Mouse (Mus musculus): ENCODE data around the gene Desi2. TPM values are rescaled to one million over a fixed set of nuclear protein-coding genes. Genes with fewer than 3 reads are reported as not detected.
"Not testable (repeated sequence)": the region's sequence is repeated elsewhere in the genome, so short reads cannot be mapped to it uniquely, and the experiment has no call there.

The Desi2 gene
- polyA plus RNA-seq, 1 experiment from 2014 or later: 19.9 TPM

DNA sequence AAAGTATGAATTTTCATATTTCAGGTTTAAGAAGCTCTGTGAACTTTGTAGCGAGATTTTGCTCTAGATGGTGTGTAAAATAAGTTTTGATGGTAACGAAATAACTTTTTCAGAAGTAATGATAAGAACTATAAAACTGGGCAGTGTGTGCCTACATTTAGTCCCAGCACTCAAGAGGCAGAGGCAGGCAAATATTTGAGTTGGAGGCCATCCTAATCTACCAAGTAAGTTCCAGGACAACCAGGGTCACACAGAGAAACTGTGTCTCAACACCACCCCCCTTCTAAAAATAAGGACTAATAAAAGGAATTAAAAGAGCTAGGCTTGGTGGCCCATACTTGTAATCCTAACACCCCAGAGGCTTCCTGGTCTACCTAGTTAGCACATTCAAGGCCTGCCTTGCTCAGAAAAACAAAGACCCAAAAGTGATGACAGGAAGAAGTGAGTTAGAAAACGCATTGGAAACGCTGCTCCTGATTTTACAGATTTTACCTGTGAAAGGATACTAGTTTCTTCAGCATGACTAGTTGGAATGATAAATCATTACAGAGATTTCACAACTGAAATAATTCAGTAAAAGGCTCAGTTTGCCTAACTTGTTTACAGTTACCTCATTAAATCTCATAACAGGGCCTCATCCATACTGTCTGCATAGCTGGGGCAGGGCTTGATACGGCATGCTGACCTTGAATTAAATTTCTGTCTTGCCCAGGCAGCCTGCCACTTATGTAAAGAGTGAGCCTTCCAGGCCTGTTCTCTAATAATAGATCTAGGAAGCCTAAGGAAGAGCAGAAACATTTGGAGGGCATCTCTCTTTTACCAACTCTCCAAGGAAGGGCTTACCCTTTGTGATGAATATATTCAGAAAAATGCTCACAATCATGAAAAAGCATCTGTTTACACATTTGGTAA lies 32.2 kb downstream of the Desi2 start:
- H3K4me3 ChIP-seq (replicated peaks): no peak overlapping the region
- H3K4me1 ChIP-seq: no peaks in the 10 kb centered on the region
- H3K36me3 ChIP-seq (replicated peaks): no peaks in the 10 kb centered on the region
- no peak overlapping the region for H3K9ac ChIP-seq
- H3K27me3 ChIP-seq: no peaks in the 10 kb centered on the region
- WGBS: 88% methylated on average over 5 of the region's 5 CpGs
- H3K4me2 ChIP-seq: no peak overlapping the region
- peaks cover 3% of the 10 kb centered on the region; the same call in 1 of the 2 replicates for H3K9me3 ChIP-seq
- no peak overlapping the region for H3K27ac ChIP-seq
- ATAC-seq (ENCODE audit: low FRiP score): no peak

- H3K4me2 ChIP-seq; H3K9ac ChIP-seq; H3K4me1 ChIP-seq; ATAC-seq (ENCODE audit: low FRiP score); H3K27ac ChIP-seq; H3K4me3 ChIP-seq (replicated peaks); H3K27me3 ChIP-seq: not testable (repeated sequence)
- Histone ChIP-seq H3K9me3 (peaks cover 32% of the 10 kb centered on the region), H3K36me3 (replicated peaks) (peaks cover 22% of the 10 kb centered on the region)
- WGBS: 97% methylated on average over 4 of the region's 4 CpGs
Measured at GRCm38 (mm10) chr1:178228888-178229287, 41.7 kb downstream of the Desi2 start.

DNA sequence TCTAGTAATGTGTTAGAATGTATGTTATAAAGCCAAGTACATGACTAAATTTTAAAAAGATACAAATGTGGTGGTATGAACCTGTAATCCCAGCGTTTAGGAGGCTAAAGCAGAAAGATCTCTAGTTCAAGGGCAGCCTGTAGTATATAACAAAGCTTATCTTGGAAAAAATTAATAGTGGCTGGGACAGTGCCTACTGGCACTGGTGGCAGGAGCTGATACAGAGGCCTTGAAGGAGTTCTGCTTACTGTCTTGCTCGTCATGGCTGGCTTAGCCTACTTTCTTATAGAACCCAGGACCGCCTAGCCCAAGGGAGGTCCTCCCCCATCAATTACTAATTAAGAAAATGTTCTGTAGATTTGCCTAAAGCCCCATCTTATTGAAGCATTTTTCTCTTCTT lies 46.9 kb downstream of the Desi2 start:
- 92% methylated on average over 3 of the region's 3 CpGs for WGBS
- no peaks in the 10 kb centered on the region for H3K4me1 ChIP-seq

GRCm38 (mm10) chr1:178235919-178236466 lies 48.8 kb downstream of the Desi2 start:
- no peaks in the 10 kb centered on the region for H3K36me3 ChIP-seq (replicated peaks)
- no peak for ATAC-seq (ENCODE audit: low FRiP score)
- H3K4me1 ChIP-seq: no peaks in the 10 kb centered on the region
- no peaks in the 10 kb centered on the region for H3K27me3 ChIP-seq
- no peak overlapping the region for H3K27ac ChIP-seq
- 80% methylated on average over 2 of the region's 2 CpGs for WGBS
- no peak overlapping the region for H3K4me3 ChIP-seq (replicated peaks)
- H3K4me2 ChIP-seq: no peak overlapping the region
- no peaks in the 10 kb centered on the region for H3K9me3 ChIP-seq
- H3K9ac ChIP-seq: no peak overlapping the region

More for the DNA sequence above, 46.9 kb downstream of the Desi2 start:
- no peaks in the 10 kb centered on the region for H3K9me3 ChIP-seq
- no peaks in the 10 kb centered on the region for H3K27me3 ChIP-seq
- H3K4me2 ChIP-seq: no peak overlapping the region
- H3K36me3 ChIP-seq (replicated peaks): no peaks in the 10 kb centered on the region
- no peak for ATAC-seq (ENCODE audit: low FRiP score)
- no peak overlapping the region for H3K4me3 ChIP-seq (replicated peaks)
- no peak overlapping the region for H3K27ac ChIP-seq
- no peak overlapping the region for H3K9ac ChIP-seq

- H3K9ac ChIP-seq: no peak overlapping the region
- no peaks in the 10 kb centered on the region for H3K4me1 ChIP-seq
- 90% methylated on average over 1 of the region's 1 CpGs for WGBS
- no peaks in the 10 kb centered on the region for H3K9me3 ChIP-seq
- no peak overlapping the region for H3K4me3 ChIP-seq (replicated peaks)
- no peak overlapping the region for H3K4me2 ChIP-seq
- no peak for ATAC-seq (ENCODE audit: low FRiP score)
- no peaks in the 10 kb centered on the region for H3K27me3 ChIP-seq
- H3K27ac ChIP-seq: no peak overlapping the region
- no peaks in the 10 kb centered on the region for H3K36me3 ChIP-seq (replicated peaks)
Measured at GRCm38 (mm10) chr1:178238676-178239075, 51.5 kb downstream of the Desi2 start.

DNA sequence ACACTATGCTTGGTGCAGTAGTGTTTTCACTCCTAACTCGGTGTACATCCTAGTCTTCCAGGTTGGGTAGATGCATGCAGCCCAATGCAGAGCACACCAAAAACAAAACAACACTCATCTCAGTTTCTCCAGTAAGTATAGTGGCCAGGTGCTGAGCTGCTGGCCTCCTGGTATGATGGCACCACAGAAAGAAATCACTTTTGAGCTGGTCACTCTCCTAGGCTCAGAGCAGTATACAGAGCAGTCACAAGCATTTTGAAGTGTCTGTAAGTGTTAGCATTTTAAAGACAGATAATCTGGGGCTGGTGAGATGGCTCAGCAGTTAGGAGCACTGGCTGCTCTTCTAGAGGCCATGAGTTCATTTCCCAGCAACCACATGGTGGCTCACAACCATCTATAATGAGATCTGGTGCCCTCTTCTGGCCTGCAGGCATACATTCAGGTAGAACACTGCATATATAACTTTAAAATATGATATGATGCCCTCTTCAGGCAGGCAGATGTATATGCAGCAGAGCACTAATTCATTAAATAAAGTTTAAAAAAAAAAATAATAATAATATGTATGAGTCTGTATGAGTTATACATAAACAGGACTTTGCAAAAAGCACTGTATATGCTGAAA lies 54.8 kb downstream of the Desi2 start:
- Histone ChIP-seq H3K9ac (no peak overlapping the region), H3K9me3 (no peaks in the 10 kb centered on the region), H3K27ac (no peak overlapping the region), H3K4me3 (replicated peaks) (no peak overlapping the region), H3K4me2 (no peak overlapping the region), H3K4me1 (no peaks in the 10 kb centered on the region), H3K36me3 (replicated peaks) (0 out of 2 replicates have a peak, but pooled peaks cover 5% of the 10 kb centered on the region), H3K27me3 (no peaks in the 10 kb centered on the region)
- 96% methylated on average over 1 of the region's 1 CpGs for WGBS
- no peak for ATAC-seq (ENCODE audit: low FRiP score)

DNA sequence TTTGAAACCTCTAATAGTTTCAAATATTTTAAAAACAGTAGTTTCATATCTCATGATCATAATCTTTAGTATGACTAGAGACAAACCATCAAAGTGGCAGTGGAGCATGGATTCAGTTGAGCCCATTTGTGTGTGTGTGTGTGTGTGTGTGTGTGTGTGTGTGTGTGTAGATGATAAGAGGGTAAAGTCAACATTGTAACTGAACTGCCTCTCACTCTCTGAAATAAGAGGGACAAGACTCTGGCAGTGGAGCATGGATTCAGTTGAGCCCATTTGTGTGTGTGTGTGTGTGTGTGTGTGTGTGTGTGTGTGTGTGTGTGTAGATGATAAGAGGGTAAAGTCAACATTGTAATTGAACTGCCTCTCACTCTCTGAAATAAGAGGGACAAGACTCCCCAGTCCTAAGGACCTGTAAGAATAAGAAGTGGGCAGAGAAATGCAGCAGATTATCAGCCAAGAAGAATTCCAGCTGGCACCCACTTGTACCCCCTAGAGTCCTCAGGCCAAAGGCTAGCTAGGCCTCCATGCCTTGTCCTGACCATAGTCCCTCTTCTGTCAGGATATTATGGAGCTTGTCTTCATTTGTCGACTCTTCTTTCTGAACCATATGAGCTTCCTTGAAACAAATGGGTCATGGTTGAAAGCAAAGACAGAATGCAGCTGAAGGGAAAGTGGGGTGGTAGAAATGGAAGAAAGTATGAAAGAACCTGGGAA lies 61.0 kb downstream of the Desi2 start:
- 97% methylated on average over 1 of the region's 1 CpGs for WGBS
- Histone ChIP-seq H3K9me3 (no peaks in the 10 kb centered on the region), H3K36me3 (replicated peaks) (peaks cover 10% of the 10 kb centered on the region; the same call in 1 of the 2 replicates), H3K4me2 (no peak overlapping the region), H3K4me3 (replicated peaks) (no peak overlapping the region), H3K27me3 (no peaks in the 10 kb centered on the region), H3K4me1 (no peaks in the 10 kb centered on the region), H3K9ac (no peak overlapping the region), H3K27ac (no peak overlapping the region)
- no peak for ATAC-seq (ENCODE audit: low FRiP score)

DNA sequence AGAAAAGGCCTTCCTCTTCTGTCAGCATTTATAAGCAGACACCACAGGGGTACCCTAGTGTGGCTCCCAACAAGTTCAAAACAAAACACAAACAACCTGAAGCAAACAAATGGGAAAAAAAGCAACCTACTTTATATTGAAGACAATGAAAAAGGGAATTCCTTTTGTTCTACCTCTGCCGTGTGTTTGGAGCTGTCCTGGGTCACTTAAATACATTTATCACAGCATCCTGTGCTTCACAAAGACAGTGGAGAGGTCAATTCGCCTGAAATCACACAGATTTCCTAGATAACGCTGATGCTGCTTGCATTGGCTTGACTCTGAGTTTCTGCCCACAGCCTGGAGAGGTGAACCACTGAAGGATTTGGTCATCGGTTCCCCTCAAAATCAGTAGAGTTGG lies 67.4 kb downstream of the Desi2 start:
- Histone ChIP-seq H3K9ac (no peak overlapping the region), H3K4me3 (replicated peaks) (no peak overlapping the region), H3K27me3 (no peaks in the 10 kb centered on the region), H3K27ac (no peak overlapping the region), H3K4me2 (no peak overlapping the region), H3K36me3 (replicated peaks) (peaks cover 11% of the 10 kb centered on the region), H3K9me3 (no peaks in the 10 kb centered on the region), H3K4me1 (no peaks in the 10 kb centered on the region)
- WGBS: 90% methylated on average over 4 of the region's 4 CpGs
- ATAC-seq (ENCODE audit: low FRiP score): no peak

DNA sequence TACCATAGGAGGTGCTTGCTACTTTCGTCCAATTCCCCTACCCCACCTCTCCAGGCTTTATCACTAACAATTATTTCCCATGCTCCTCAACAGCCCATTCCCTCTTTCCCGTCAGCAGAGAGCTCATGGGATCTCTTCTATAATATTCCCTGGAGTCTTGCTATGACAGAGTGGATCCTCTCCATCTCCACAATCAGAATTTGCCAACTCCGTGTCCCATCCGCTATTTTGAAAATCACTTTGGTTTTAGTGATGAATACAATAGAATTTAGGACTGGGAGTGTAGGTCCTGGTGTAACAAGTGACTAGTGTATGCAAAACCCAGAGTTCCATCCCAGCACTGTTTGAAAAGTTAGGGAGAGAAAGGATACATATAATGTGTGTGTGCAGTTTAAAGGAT lies 69.1 kb downstream of the Desi2 start:
- Histone ChIP-seq H3K4me3 (replicated peaks) (no peak overlapping the region), H3K27ac (no peak overlapping the region), H3K9ac (no peak overlapping the region), H3K9me3 (no peaks in the 10 kb centered on the region), H3K27me3 (no peaks in the 10 kb centered on the region), H3K4me1 (no peaks in the 10 kb centered on the region), H3K4me2 (no peak overlapping the region), H3K36me3 (replicated peaks) (peaks cover 6% of the 10 kb centered on the region; the same call in 1 of the 2 replicates)
- 95% methylated on average over 4 of the region's 4 CpGs for WGBS
- no peak for ATAC-seq (ENCODE audit: low FRiP score)

DNA sequence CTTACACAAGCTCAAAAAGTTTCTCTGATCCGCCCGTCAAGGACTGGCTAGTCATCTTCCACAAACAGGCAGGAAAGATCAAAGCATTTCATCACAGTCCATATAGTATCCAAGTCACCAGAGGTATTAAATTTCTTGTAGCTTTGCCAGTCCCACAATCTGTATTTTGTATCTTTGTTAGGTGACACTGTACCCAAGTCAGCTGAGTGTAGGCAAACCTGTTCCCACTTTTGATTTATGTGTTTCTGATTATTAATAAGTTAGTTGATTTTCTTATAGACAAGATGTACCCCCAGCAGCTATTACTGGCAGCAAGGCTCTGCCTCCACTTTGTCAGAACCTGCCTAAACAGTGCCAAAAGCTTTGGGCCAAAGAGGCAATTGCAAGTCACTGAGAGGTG lies 71.6 kb downstream of the Desi2 start:
- no peaks in the 10 kb centered on the region for H3K27me3 ChIP-seq

GRCm38 (mm10) chr1:178265381-178265780 lies 78.2 kb downstream of the Desi2 start:
- H3K4me3 ChIP-seq (replicated peaks); H3K4me2 ChIP-seq; H3K27me3 ChIP-seq; H3K9ac ChIP-seq; H3K36me3 ChIP-seq (replicated peaks); H3K9me3 ChIP-seq; ATAC-seq (ENCODE audit: low FRiP score); H3K27ac ChIP-seq; H3K4me1 ChIP-seq: not testable (repeated sequence)
- WGBS: 93% methylated on average over 3 of the region's 3 CpGs

More for the DNA sequence above, 71.6 kb downstream of the Desi2 start:
- H3K4me2 ChIP-seq: no peak overlapping the region
- H3K27ac ChIP-seq: no peak overlapping the region
- no peaks in the 10 kb centered on the region for H3K9me3 ChIP-seq
- H3K36me3 ChIP-seq (replicated peaks): peaks cover 6% of the 10 kb centered on the region; the same call in 1 of the 2 replicates
- ATAC-seq (ENCODE audit: low FRiP score): no peak
- no peaks in the 10 kb centered on the region for H3K4me1 ChIP-seq
- WGBS: 87% methylated on average over 2 of the region's 2 CpGs
- no peak overlapping the region for H3K9ac ChIP-seq
- no peak overlapping the region for H3K4me3 ChIP-seq (replicated peaks)

DNA sequence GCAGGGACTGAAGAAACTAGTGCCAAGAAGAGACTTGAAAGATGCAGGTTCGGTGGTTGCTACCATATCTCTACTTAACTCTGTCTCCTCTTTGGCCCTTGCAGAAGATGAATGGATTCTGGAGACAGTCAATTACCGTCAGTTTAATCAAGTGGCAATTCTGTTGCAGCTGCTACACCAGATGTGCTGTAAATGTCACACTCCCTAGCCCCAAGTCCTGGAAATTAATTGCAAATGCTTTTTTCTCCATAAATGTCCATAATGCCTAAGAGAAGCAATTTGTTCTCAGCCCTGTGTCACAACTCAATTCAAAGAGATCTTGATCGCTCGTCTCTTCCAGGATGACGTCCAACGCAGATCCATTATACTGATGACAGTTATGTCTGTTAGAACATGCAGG lies 83.4 kb downstream of the Desi2 start:
- Histone ChIP-seq H3K4me2 (no peak overlapping the region), H3K27me3 (0 out of 2 replicates have a peak, but pooled peaks cover under 1% of the 10 kb centered on the region), H3K9me3 (no peaks in the 10 kb centered on the region), H3K36me3 (replicated peaks) (no peaks in the 10 kb centered on the region), H3K9ac (no peak overlapping the region), H3K4me1 (no peaks in the 10 kb centered on the region), H3K27ac (no peak overlapping the region), H3K4me3 (replicated peaks) (no peak overlapping the region)
- 83% methylated on average over 6 of the region's 6 CpGs for WGBS
- ATAC-seq (ENCODE audit: low FRiP score): no peak

Measured in forebrain, embryonic 12.5 days (tissue).